11 mouse cellular contexts compared by ENCODE assay signal in genomic region chr5:121115391-121116157, GRCm38 (mm10).
DNase-seq lines count a peak whose midpoint lies in the region; ATAC-seq lines count a peak whose summit lies in the region.
"Had no signal": no experiment of that assay in that cellular context is flagged by ENCODE, and none has a peak within 500 bp of the region (broad histone marks: within the 10 kb centered on the region; RNA-seq: fewer than 3 reads in every experiment).

No protein-coding gene starts in this region.

- 35% methylated on average over 8 of the region's 8 CpGs for WGBS in forebrain, embryonic 14.5 days

- peak overlapping the region; percentile 30; the same call in 1 of the 2 replicates for H3K4me2 ChIP-seq in forebrain, embryonic 14.5 days (ENCODE audit: low read length)
- H3K4me2 ChIP-seq: heart, embryonic 11.5 days had no signal

- no peaks in the 10 kb centered on the region for H3K9me3 ChIP-seq in forebrain, embryonic 14.5 days (replicated peaks; ENCODE audit: control insufficient read depth, low read length)
- H3K9me3 ChIP-seq: G1E; megakaryocyte, embryonic 14.5 days had no signal

- peak overlapping the region; percentile 33; the same call in 1 of the 2 replicates for H3K9ac ChIP-seq in forebrain, embryonic 14.5 days (ENCODE audit: low read length)

- intact Hi-C loops in gastrocnemius, postnatal 36 days (cut with DNase I), result no loop called here

- no peaks in the 10 kb centered on the region for H3K27me3 ChIP-seq in forebrain, embryonic 14.5 days (replicated peaks; ENCODE audit: control insufficient read depth, insufficient read depth, low read length)
- H3K27me3 ChIP-seq: megakaryocyte, embryonic 14.5 days had no signal

- no peak overlapping the region for H3K4me3 ChIP-seq in forebrain, embryonic 14.5 days (ENCODE audit: low read depth, low read length)
- H3K4me3 ChIP-seq: megakaryocyte, embryonic 14.5 days had no signal

- peak; percentile 91 for ATAC-seq in forebrain, embryonic 14.5 days

- no peaks in the 10 kb centered on the region for H3K36me3 ChIP-seq in forebrain, embryonic 14.5 days (ENCODE audit: control insufficient read depth, insufficient read depth, low read length)
- H3K36me3 ChIP-seq: G1E had no signal

- DNase-seq in embryo, embryonic 10 days (ENCODE audit: low spot score), result peak; percentile 70
- peak; percentile 96 for DNase-seq in forebrain, embryonic 14.5 days (ENCODE audit: low spot score)
- DNase-seq in layer of hippocampus, adult 9-11 months, result peak; percentile 89
- DNase-seq in neural tube, embryonic 10.5 days (ENCODE audit: extremely low spot score, low spot score), result peak; percentile 25
- DNase-seq in urinary bladder, postnatal 36 days (ENCODE audit: low spot score in 2 of 2), result no peak
- no peak for DNase-seq in adrenal gland, adult 18-20 months (ENCODE audit: low spot score in 2 of 2)
- DNase-seq in gastrocnemius, postnatal 36 days, result no peak
- no peak for DNase-seq in kidney, adult 8-10 months

- peaks cover 22% of the 10 kb centered on the region for H3K4me1 ChIP-seq in forebrain, embryonic 14.5 days (ENCODE audit: control insufficient read depth, insufficient read depth, low read length)

- H3K27ac ChIP-seq in forebrain, embryonic 14.5 days (ENCODE audit: low read depth, low read length), result peak overlapping the region; percentile 92

Comparison
In these comparisons a context has a peak if more than half of its experiments do, and no peak if none do; other contexts are left out.
1. DNase-seq: peak in embryo, embryonic 10 days (single experiment), forebrain, embryonic 14.5 days (single experiment), layer of hippocampus, adult 9-11 months (single experiment) and neural tube, embryonic 10.5 days (single experiment); none in urinary bladder, postnatal 36 days (0 of 2), adrenal gland, adult 18-20 months (0 of 2), gastrocnemius, postnatal 36 days (0 of 2) and kidney, adult 8-10 months (0 of 2).